Mouse (Mus musculus) Patski (cell line): ENCODE measurements at regions not wholly inside any gene's neighbourhood (a gene's known extent, or its start where the extent isn't known, plus 50 kb on each side); places are given as distances from the start of the nearest gene placed in this dataset.
A peak's percentile ranks its signal among the peaks of the same experiment; 100 is the strongest.

Source experiments
- ATAC-seq: fragments of 100-300 bp; one replicate; pipeline ENCODE4 v1.8.0; 2021
- CTCF ChIA-PET: fragments of 350-600 bp; sonication (Branson Sonifier 250); formaldehyde crosslinking; loops from one replicate; lab custom pipeline; 2022; ENCODE audit warnings: inconsistent platforms; lab: Charles Lee
- POLR2A ChIA-PET: fragments of 350-600 bp; sonication (Branson Sonifier 250); formaldehyde crosslinking; loops from one replicate; lab custom pipeline; 2022; ENCODE audit warnings: antibody characterized with exemption, inconsistent platforms; lab: Charles Lee
- DNase-seq: peaks from one replicate; pipeline ENCODE4 v3.0.0-alpha.2; 2011; ENCODE audit warnings: low read depth, low spot score
- H3K27me3 ChIP-seq: fragments of 371-371 bp; one replicate; pipeline ENCODE4 v1.5.1; 2021
- CTCF ChIP-seq: fragments of 100-300 bp; IDR thresholded peaks from one replicate; pipeline ENCODE4 v1.5.1; 2021
- in situ Hi-C: fragments of 300-500 bp; cut with MboI; formaldehyde crosslinking; loops from 3 replicates; pipeline ENCODE4 v1.11.1; 2018; ENCODE audit warnings: low pct_unique_long_range_greater_than_20kb, mixed read lengths

GRCm38 (mm10) chr4:64135036-64135435 lies 88.2 kb upstream of the Tnc start:
- POLR2A ChIA-PET: no interaction called here
- in situ Hi-C loops: no loop called here

GRCm38 (mm10) chr4:64129290-64129689 lies 82.5 kb upstream of the Tnc start:
- CTCF ChIA-PET: interaction anchor here (0.6 kb wide), 1 partner anchor 393 kb away, joined by 3 read pairs; no protein-coding TSS in a partner anchor
- DNase-seq (no peak), ATAC-seq (no peak)
- H3K27me3 ChIP-seq: no peaks in the 10 kb centered on the region
- in situ Hi-C loops: no loop called here
- POLR2A ChIA-PET: no interaction called here
- TF ChIP-seq CTCF: no peak

More at GRCm38 (mm10) chr4:64135036-64135435, 88.2 kb upstream of the Tnc start:
- no peak for ATAC-seq
- no peak for TF ChIP-seq CTCF
- CTCF ChIA-PET: interaction anchor here (2.0 kb wide), 1 partner anchor 10 kb away, joined by 4 read pairs; no protein-coding TSS in a partner anchor
- H3K27me3 ChIP-seq: no peaks in the 10 kb centered on the region
- DNase-seq: no peak

DNA sequence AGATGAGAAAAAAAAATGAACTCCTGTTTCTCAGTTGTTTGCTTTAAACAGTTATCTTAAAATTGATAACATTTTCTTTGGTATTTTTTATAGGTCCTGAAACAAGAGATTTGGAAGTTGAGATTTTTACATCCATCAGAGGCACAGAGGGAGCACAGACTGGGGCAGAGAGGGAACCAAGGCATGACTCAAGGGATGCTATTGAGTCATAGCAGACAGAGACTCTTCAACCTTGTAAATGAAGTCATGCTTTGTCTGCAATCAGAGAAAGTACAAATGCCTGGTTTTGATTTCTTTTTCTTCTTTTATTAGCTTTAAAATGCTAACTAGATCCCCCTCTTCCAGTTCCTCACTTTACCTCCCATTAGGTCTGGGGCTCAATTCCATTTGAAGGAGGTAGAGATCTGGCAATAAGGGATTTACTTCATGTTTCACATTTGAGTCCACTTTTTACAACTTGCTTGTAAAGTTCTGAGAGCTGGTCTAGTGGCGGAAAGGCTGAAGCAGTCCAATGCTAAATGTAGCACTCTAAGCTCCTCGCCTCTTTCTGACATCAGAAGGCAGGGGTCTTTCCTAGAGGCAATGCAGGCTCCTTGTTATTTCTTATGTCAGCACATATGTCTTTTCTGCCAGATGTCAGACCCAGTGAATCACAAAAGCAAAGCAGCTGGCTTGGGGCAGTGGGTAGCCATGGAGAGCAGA lies 77.7 kb upstream of the Tnc start:
- ATAC-seq: no peak
- POLR2A ChIA-PET: interaction anchor here (0.6 kb wide), 1 partner anchor 262 kb away, joined by 3 read pairs; no protein-coding TSS in a partner anchor

GRCm38 (mm10) chr4:64123675-64124074 lies 76.9 kb upstream of the Tnc start:
- no peak for TF ChIP-seq CTCF
- ATAC-seq (no peak), DNase-seq (no peak)
- CTCF ChIA-PET: interaction anchor here (1.0 kb wide), 1 partner anchor 8 kb away, joined by 3 read pairs; no protein-coding TSS in a partner anchor
- no peaks in the 10 kb centered on the region for H3K27me3 ChIP-seq
- POLR2A ChIA-PET: no interaction called here
- in situ Hi-C loops: no loop called here

More for the DNA sequence above, 77.7 kb upstream of the Tnc start:
- no peaks in the 10 kb centered on the region for H3K27me3 ChIP-seq
- DNase-seq: no peak
- no peak for TF ChIP-seq CTCF
- in situ Hi-C loops: no loop called here
- CTCF ChIA-PET: interaction anchor here (1.5 kb wide), 1 partner anchor 11 kb away, joined by 4 read pairs; no protein-coding TSS in a partner anchor

- no peak for TF ChIP-seq CTCF
- ChIA-PET POLR2A (no interaction called here), CTCF (no interaction called here)
- no peaks in the 10 kb centered on the region for H3K27me3 ChIP-seq
- peak; percentile 35 for ATAC-seq
- in situ Hi-C loops: no loop called here
- no peak for DNase-seq
These were observed 51.4 kb upstream of the Tnc start for GRCm38 (mm10) chr4:64098247-64098646.
